Mouse (Mus musculus) adrenal gland (tissue): ENCODE measurements around the gene Slco3a1.

Experiments
- intact Hi-C: fragments of 180-260 bp; cut with DNase I; formaldehyde crosslinking; loops from one replicate; pipeline ENCODE4 v1.15.1; 2025

The Slco3a1 gene

DNA sequence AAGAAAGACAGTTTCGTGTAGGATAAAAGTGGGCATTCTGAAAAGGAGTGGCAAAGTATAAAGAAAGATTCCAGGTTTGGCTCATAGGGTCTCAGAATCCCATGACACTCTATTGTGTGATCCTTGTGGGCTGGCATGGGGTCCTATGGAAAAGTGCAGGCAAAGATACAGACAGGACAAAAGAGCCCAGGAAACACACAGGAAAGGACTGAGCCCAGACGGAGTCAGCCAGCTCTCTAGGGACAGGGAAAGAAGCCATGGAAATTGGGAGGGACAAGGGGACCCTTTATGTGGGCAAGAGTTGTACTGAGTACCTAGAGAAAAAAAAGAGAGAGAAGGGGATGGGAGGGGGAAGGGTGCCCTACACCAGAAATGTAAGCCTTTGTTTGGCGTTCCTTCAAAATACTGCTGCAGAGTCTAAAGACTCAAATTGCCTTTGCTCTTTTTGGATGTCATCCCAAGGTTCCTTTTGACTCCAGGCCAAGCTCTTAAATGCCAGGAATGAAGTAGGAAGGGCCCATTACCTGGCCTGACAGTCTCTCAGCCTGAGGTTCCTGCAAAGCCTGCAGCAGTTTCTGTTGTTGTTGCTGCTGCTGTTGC is 238.6 kb downstream of the Slco3a1 start:
- intact Hi-C loops = no loop called here

DNA sequence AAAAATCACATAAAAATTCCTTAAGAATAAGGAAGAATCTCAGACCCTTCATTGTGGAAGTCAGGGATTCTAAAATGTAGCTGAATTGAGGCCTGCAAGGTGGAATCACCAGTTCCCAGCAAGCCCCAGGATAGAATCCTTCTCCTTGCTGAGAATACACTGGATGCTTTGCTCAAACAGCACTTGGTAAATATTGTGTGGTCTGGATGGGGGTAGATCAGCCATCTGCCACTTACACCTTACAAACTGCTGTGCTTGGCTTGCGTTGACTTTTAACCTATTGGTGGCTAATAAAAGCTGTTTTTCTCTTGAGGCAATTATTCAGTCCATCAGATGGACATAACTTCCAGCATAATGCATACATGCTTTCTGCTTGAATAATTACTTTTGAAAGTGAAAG is 240.3 kb downstream of the Slco3a1 start:
- intact Hi-C loops = no loop called here

DNA sequence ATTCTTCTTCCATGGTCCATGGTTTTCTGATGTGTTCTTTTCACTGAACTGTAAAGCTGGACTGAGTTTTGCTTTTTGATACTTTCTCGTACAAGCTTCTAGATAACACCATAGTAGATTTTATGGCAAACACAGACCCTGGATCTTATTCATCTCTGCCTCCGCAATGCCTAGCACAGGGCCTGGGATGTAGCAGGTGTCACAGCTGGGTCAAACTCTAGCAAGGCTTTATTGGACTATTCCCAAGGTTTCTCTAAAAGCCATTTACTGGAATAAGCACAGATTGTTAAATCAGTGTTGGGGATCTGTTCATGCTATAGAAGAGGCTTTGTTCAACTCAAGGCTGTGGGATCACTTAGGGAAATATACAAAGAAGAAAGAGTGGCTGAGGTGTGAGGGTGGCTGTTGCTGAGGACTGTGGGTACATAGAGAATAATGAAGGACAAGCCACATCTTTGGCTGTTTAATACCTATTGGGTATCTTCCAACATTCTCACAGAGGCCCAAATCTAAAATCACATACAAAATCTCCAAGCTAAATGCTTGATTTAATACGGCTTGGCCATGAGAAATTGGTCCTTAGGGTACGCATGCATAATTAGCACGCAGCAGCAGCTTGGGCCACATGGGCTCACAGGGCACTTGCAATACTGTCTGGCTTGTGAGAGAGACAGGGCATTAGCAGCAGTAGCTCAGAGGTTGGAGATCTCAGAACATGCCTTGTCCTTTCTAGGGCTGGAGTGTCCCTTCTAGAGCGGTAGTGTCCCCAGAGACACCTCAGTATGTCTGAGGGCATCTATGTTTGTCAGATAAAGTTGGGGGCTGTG is 241.1 kb downstream of the Slco3a1 start:
- intact Hi-C loops = no loop called here

- intact Hi-C loops = no loop called here
These were observed 243.0 kb downstream of the Slco3a1 start for GRCm38 (mm10) chr7:74311536-74311935.

- intact Hi-C loops = no loop called here
These were observed 250.8 kb downstream of the Slco3a1 start for GRCm38 (mm10) chr7:74303611-74304300.

GRCm38 (mm10) chr7:74303081-74303480 is 251.5 kb downstream of the Slco3a1 start:
- intact Hi-C loops = no loop called here

- intact Hi-C loops = no loop called here
These were observed 268.0 kb downstream of the Slco3a1 start for GRCm38 (mm10) chr7:74286531-74286930.

- intact Hi-C loops = no loop called here
These were observed 274.2 kb downstream of the Slco3a1 start for GRCm38 (mm10) chr7:74280371-74280770.

- intact Hi-C loops = no loop called here
These were observed 275.2 kb downstream of the Slco3a1 start for GRCm38 (mm10) chr7:74279356-74279755.

- intact Hi-C loops = no loop called here
These were observed 284.5 kb downstream of the Slco3a1 start for GRCm38 (mm10) chr7:74270089-74270394.

DNA sequence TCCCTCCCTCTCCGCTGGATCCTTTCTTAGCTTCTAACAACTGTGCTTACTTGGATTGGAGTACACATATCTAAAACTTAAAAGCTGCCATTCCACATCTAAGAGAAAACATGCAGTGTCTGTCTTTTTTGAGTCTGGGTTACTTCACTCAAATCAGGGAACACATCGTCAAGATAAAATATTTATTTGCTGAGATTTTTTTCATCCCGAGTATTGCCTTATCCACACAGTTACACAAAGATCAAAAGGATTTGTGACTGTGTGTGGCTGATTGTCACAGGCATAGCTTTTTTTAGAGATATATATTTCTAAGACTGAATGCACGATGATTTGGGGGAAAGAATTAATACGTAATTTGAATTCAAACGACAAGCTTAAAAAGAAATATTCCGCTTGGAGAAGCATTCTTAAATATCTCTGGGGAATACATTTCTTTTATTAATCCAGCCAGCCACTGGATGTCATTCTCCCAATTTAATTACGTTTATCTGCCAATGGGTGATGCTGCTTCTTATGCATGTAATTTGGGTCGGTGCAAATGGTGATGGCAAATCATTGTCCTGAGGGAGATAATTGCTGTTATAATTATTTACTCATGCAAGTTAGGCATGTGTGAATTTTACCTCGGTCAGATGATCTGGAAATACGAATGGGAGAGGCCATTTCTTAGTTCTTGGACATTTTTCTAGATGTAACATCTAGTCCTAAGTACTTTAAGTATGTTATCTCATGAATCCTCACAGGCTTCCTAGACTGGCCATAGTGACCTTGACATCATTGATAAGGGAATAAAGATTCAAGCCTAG is 285.1 kb downstream of the Slco3a1 start:
- intact Hi-C loops = no loop called here

GRCm38 (mm10) chr7:74266511-74267168 is 287.9 kb downstream of the Slco3a1 start:
- intact Hi-C loops = no loop called here

DNA sequence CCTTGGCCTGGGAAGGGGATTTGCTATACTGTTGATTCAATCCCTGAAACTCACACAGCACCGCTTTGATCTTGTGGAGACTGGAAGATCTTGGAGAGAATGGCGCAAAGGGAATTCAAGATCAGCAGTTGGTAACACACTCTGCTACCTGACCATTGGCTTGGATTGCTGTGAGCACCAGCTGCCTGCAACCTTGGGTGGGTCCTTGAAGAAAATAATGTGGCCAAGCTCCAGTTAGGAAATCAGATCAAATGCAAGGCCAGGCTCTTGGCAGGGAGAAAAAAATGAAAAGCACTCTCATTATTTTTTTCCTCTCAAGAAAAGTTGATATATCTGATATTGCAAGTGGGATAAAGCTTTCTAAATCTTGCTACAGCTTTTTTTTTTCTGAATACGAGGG is 298.3 kb downstream of the Slco3a1 start:
- intact Hi-C loops = no loop called here

DNA sequence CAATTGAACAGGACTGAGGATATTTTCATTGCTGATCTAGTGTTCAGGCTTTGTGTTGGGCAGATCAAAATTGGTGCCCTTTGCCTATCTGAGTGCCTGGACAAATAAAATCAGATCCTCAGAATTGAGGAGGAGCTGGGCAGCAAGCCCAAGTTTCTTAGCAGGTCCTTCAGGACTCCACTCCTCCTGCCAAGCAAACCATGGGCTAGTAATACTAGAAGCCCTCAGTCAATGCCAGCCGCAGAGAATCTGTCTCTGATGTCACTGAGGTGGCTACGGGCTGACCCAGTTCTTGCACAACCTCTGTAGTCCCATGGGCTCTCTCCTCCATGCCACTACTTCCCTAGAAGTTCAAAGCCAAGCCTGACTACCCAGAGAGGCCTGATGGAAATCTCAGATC is 302.5 kb downstream of the Slco3a1 start:
- intact Hi-C loops = no loop called here

DNA sequence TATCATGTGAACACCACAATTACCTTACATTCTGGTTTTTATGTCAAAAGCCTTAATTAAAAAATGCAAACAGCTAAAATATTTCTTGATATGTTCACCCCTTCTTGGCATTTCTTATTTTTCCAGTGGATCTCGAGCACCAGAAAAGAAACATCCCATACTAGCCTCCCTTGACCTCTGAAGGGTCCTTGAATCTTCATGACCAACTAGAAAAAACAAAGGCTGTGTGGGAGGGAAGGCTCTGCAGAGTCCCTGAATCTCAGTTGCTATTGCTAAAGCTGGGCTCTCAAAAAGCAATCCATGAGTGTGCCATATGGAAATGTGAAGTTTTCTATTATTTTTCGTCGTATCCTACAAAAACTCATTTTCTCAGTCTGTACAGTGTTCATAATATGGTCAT is 313.3 kb downstream of the Slco3a1 start:
- intact Hi-C loops = no loop called here

DNA sequence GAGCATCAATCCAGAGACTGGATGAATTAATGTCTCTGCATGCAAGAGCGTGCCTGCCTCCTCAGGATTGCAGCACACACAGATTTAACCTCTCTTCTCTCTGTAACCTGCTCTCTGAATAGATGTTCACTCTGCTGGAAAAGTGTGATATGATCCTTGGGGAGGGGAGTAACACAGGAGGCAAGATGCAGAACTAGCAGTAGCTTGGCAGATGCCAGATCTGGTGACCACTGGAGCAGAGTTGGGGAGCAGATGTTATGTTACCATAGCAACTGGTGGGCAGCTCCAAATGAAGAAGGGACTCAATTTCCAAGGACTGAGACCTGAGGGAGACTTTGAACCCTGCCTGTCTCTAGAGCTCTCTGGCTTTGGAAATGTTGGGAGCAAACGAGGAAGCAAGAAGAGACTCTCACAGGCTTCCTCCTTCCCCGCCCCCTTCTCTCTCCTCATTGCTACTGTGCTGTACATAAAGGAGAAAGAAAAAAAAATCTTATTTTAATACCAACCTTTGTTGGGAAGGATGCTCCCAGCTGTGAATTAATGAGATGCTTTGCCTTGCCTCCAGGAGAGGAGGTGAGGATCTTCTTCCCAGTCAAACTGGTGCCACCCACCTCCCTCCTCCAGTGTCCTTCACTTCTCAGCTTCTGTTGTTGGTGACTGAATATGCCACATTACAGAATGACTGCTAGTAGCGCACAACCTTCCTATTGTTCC is 314.0 kb downstream of the Slco3a1 start:
- intact Hi-C loops = no loop called here
